Mouse (Mus musculus) gastrocnemius, postnatal 25 days (tissue): ENCODE data around the gene E330009J07Rik. TPM values are rescaled to one million over a fixed set of nuclear protein-coding genes. Genes with fewer than 3 reads are reported as not detected.

Experiments
- DNase-seq: peaks from one replicate; pipeline ENCODE4 v3.0.0; 2022
- total RNA-seq, 2 experiments: library from RNA; stranded (reverse); gene quantifications; 1 replicate in 1 of 2; 2 replicates in 1 of 2; pipeline ENCODE4 v1.2.3; 2021

The E330009J07Rik gene
- total RNA-seq, 2 experiments from 2014 or later = 1.0 to 2.1 TPM

DNA sequence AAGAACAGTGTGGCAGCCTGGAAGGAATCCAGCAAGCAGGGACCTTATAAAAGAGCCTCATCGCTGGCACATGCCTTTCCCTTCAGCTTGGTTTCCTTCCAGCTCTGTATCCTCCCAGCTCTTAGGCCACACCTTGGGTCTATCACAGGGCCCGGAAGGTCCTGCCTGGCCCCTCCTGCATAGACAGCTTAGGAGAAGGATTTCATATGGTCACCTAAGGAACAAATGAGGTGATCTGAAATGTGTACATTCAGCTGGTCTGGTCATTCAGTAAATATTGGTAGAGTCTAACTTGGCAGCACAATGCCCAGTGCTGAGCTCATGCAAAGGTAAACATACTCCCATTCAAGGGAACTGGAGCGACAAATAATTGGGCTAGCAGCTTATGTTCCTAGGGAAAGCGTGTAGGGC, 6.4 kb downstream of the E330009J07Rik start:
- no peak for DNase-seq

DNA sequence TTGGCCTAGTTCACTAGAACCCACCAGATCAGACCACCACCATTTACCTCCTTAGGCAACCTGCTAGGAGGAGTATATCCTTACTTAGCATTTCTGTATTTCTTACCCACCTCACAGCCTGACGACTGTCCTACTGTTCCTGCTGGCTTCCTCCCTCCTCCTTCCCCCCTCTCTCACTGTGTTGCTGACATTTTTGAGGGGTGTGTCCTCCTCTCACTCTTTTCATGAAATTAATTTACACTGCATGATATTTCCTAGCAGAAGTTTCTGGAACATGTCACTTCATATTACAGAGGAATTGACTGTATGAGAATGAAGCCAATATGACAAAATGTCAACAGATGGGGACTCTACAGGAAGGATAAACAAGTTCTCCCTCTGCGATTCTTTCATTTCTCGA, 7.2 kb downstream of the E330009J07Rik start:
- no peak for DNase-seq

DNA sequence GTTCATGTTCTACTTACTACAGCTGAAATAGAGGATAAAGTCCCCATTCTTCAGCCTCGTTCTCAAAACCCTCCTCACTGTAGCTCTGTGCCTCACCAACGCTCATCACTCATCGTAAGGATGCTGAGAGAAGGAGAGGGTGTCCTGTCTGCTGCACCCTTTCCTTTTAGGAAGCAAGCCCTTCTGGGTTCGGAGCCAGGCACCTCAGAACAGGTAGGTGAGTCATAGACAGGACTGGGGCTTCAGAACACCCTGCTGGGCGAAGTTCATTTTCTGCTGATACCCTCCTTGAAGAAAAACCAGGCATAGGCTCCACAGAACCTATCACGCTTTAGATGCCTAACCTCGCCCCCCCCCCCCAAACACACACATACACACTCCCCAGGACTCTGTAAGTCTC, 8.5 kb downstream of the E330009J07Rik start:
- DNase-seq = no peak

DNA sequence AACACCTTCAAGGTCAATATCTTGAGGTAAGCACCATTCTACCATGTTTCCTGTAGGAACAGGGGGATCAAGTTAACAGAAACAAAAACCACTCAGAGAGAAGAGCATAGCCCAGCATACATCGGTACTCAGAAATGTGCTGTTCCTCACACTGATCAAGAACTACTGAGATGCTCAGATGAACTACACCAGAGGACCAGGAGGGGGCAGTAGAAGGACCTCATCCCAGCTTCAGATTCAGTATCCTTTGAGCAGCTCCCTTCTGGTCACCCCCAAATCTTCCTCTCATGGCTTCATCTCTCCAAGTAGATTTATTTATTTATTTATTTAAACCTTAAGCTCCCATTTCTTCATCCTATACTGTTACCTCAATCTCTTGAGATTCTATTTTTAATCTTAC, 12.2 kb downstream of the E330009J07Rik start:
- DNase-seq = no peak

DNA sequence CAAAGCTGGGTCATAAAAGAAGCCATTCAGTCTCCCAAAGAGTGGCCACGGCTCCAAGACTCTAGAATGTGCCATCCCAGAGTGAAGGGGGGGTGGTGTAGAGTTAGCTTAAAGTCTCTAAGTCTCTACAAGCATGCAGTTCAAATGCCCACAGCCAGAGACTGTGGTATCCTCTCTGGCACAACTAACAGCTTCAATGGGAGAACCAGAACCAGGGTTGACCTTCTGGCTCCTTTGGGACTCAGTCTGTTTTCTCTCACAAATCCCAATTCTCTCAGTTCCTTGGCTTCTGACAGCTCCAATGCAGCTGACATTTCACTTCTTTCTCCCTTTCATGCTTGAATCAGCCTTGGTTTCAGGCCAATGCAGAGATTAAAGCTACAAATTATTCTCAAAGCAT, 12.9 kb downstream of the E330009J07Rik start:
- no peak for DNase-seq

DNA sequence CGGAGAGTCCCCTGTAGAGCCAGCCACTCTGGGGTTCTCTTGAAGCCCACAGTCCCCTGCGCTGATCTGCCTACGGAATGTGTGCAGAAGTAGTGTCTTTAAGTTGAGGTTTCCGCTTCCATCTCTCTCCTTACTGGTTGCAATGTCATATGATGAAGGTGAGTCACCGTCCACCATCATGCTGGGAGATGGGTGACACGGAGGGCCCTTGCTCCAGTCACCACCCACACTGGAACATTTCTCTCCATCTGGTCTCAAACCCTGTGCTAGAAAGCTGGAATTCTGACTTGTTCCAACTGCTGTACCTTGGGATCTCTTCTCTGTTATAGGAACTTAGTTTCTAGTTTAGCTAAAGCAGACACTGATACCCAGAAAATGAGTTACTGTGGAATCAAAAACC, 14.8 kb downstream of the E330009J07Rik start:
- no peak for DNase-seq

DNA sequence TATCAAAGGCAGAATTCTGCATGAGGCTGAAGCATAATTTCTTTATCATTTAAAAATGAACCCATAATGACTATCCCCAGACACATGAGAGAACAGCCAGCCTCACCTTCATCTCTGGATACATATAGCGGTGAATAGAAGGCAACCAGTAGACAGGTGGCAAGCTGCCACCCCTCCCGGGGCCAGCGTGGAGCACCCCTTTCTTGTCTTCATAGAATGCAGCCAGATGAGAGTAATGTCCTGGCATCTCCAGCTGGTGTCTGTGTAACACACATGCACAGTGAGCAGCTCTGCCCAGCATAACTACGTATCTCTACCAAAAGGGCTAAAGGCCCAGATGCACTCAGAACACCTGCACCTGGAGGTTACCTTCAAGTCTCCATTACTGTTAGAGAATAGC, 17.5 kb downstream of the E330009J07Rik start:
- DNase-seq = no peak

DNA sequence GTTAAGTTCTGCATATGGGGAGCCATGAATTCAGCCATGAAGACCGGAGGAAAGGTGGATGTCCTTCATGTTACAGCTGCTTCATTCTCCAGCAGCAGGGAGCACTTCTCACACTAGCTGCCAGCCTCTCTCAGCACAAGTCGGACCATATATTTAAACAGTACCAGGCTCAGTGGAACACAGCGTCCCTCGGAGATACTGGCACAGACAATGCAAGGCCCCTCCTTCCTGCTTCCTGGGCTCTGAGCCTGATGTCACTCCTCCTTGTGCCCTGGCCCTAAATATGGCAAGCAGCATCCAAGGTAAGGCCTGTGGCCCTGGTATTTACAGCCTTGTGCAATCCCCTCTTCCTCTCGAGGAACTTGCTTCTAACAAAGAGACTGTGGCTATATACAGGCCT, 20.1 kb downstream of the E330009J07Rik start:
- DNase-seq = no peak

DNA sequence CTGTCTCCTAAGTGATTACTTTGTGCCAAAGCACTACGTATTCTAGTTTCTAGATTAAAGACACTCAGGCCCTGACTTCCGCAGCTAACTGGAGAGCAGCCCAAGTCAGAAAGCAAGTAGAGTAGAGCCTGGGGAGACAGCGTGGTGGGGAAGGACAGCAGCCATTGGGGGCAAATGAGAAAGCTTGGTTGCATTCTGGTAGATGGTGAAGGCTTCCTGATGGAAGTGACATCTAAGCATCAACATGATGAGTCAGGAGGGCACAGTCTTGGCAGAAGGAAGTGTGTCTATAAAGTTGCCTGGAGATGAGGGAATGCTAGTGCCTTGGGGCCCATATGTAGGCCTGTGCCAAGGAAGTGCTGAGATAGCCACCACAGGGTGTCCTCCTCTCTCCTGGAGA, 22.4 kb downstream of the E330009J07Rik start:
- DNase-seq = no peak

DNA sequence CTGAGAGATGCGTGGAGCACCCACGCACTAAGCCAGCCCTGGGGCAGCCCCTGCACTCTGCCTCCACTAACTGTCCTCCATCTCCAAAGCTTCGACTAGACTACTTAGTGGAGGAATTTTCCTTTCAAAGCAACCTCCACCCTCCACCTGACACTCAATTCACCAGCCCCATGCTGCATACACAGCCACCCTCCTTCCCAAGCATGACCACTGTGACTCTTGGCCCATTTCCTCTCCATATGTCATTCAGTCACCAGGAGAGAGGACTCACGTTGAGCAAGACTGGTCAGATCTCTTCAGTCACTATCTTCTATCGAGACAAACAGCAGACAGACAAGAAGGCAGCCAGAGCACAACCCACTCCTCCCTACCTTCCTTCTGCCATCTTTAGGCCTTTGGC, 22.9 kb downstream of the E330009J07Rik start:
- DNase-seq = no peak

DNA sequence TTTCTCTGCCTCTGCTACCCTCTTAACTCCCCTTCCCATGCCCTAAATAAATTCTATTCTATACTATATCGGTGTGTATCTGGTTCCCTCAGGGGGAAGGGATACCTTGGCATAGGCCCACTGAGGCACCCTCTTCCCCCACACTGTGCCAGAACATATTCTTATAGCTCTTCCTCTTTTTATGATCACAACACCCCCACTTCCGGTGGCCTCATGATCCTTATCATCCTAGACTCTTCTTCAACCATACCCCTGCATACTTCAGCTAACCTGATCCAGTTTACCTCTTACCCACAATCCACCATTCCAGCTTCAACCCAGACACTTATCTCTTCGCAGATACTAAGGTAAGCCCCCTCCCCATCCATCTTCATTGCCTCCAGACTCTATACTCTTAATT, 24.9 kb downstream of the E330009J07Rik start:
- DNase-seq = no peak

DNA sequence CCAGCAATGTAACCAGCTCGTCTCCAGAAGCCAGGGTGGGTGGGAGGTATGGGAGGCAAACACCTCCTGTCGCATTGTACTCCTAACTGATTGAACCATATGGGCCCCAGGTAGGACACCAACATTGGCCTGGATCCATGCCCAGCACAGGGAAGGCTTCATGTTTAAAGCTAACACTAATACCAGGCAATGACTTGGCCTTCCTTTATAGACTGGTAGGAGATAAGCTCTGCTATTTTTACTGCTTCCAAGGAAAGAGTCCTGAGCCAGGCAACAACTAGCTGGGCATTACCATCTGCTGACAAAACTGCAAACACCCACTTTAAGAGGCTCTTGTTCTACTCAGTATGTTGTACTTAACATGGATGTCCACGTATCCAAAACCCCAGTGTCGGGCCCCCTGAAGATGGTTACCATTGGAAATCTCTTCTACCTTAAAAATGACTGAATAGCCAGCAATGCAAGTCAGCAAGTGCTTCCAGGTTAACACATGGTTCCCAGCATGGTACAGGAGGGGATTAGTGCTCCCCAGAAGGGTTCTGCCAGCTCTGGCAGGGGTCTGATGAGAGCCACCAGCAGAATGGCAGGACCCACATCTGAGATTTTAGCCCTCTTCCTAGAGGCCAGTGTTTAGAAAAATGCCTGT, 32.2 kb downstream of the E330009J07Rik start:
- DNase-seq = no peak

DNA sequence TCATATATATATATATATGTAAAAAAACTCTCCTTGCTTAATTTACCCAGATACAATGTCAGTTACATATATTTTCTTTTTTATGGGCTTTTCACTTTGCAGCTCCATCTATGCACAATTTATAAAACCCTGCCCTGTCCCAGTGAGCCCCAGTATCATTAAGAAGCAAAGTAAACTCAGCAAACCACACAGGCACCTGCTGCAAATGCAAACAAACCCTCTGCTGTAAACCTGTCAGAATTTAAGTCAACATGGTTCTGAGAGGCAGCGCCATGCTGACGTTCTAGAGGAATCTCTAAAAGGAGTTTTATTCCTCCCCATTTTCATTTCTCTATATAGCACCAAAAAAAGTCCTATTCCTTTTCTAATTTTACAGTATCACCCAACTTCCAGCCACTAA, 33.9 kb downstream of the E330009J07Rik start:
- no peak for DNase-seq

DNA sequence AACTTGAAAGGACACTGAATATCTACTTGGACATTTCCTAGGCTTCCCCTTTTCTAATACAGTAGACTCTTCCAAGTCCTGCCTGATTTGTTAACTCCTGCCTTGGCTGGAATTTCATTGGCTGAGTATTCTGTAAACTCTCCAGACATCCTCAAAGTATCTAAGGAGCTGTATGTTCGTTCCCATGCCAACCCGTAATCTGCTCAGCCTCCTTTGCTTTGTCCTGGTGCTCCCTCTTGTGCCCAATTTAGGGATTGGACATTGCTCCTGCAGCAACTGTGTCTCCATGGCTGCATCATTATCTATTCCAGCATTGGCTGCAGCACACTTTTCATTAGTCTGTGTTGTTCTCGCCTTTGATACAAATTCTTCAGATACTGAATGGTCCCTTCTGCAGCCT, 42.7 kb downstream of the E330009J07Rik start:
- peak; percentile 18 for DNase-seq

DNA sequence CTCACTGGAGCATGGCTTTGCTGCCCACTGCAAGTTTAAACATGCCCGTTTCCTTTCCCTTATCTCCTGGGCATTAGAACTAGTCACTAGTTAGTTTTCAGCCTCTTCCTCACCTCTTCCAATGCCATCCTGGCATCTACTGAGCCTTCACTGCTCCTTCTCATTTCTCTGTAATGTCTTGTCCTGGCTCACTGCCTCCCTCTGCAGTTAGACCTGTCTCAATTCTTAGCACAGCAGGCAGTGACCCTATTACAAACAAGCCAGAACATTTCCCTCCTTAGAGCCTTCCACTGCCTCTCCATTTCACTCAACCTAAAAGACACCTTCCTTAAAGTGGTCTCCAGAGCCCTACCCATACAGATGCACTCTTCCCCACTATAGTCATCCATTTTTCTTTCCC, 45.0 kb downstream of the E330009J07Rik start:
- no peak for DNase-seq

DNA sequence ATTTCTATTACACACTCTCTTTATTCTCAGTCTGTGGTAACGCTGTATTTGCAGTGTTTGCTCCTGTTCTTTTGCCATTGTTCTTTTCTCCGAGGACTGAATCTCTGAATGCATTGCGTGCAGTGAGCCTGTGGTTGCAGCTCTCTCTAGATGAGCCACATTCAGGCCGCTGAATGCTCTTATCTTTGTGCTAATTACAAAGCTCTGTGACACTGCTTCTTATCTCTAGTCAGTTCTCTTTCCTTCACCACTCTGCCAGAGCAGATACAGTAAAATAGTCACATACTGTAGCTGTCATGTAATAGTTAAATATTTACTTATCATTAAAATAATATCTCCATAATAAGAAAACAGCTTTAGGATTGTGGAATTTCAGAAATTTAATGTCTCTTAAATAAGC, 47.3 kb downstream of the E330009J07Rik start:
- no peak for DNase-seq

DNA sequence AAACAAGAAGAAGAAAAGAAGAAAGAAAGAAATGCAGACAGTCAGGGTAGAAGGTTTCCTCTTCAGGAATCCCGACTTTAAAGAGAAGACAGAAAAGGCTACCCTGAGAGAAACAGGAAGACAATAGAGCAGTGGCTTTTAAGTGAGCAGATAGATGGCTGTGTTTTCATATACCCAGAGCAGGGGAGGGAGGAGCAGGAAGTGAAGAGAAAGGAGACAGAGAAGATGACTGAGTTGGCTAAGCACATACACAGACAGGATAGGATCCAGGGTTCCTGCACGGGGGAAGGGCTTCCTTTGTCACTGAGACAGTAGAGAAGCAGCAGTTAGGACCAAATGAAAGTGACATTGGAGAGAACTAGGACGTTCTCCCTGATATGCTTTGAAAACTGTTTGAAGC, 50.3 kb downstream of the E330009J07Rik start:
- DNase-seq = no peak

DNA sequence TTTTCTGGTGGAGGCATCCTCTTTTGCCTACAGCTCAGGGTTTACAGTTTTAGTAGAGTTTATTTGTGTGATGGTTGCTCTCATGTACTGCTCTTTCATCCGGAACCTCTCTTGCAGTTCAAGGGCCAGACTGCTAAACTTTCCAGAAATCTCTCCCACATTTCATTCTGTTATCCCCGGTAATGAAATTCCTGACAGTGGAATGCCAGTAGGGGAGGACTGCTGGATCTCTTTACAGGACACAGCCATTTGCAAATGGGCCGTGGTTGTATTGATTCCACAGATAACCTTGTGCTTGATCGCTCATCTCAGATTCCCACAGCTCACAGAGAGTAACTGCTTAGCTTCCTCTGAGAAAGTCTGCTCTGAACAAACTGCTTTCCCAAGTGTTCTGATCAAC, 54.0 kb downstream of the E330009J07Rik start:
- DNase-seq = no peak

DNA sequence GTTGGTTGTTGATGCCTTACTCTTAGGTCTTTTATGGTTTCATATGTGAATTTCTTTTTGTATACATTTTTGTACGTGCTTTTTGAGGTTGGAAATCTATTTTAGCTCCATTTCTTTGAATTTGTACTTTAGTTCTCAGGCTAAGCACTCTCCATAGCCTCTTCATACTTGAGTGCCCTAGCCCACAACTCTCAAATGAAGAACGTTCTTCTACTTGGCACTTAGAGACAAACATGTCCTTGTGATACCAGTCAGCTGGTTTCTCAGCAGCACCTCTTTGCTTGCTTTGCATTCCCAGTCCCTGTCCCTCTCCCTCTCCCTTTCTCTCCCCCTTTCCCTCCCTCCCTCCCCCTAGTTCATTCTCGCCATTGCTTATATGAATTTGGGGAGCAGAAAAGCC, 55.8 kb downstream of the E330009J07Rik start:
- DNase-seq = no peak

DNA sequence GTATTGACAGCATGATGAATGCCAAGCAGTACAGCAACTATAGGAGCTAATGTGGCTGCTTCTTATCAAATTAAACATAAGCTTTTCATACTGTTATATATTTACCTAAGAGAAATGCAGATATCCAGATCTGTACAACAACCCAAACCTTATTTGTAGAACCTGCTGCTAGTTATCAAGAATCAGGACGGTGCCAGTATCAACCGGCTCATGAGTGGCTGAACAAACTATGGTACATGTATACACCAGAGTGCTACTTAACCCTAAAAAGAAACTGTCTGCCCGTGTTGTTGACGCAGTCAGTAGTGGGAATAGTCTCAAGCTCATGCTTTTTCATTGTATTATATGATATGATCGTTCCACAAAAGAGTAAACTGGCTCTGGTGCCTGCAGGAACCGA, 64.9 kb downstream of the E330009J07Rik start:
- DNase-seq = no peak

DNA sequence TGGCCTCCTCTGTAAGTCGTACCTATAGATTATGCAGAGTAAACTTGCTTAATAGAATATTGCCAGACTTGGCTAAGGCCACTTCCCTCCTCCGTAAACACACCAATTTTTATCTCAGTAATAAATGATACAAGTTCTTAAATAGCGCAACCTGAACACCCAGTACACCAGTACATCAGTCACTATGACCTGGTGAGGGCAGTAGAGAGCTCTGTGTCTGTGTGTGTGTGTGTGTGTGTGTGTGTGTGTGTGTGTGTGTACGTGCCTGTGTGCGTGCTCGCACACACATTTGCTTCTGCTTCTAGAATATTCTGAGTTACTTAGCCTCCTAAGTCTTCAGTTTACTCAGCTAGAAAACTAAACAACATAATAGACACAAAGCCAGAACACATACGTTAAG, 82.6 kb downstream of the E330009J07Rik start:
- DNase-seq = no peak
